Mouse (Mus musculus) forebrain, postnatal 0 days (tissue): Measurements from ENCODE around the gene Car7. TPM values are rescaled to one million over a fixed set of nuclear protein-coding genes. Genes with fewer than 3 reads are reported as not detected.
"Not testable (repeated sequence)": the region's sequence is repeated elsewhere in the genome, so short reads cannot be mapped to it uniquely, and the experiment has no call there.

ENCODE experiments used
- ATAC-seq: fragments of 200-750 bp; cut with Nextera tagmentation; 2 replicates; pipeline ENCODE4 v1.8.0; 2017; ENCODE audit warnings: mild to moderate bottlenecking, moderate library complexity
- DNase-seq: peaks from one replicate; pipeline ENCODE4 v3.0.0-alpha.2; 2015
- H3K27ac ChIP-seq: fragments of 300-500 bp; sonication (generic); 2 replicates; pipeline ENCODE4 v1.5.1; 2014; ENCODE audit warnings: low read depth, mild to moderate bottlenecking, antibody characterized with exemption, low read length, moderate library complexity, mixed read lengths
- H3K27me3 ChIP-seq: fragments of 300-500 bp; sonication (generic); 2 replicates; pipeline ENCODE4 v1.6.1; 2014; ENCODE audit warnings: mild to moderate bottlenecking, low read length, mixed read lengths; ENCODE audit not compliant: insufficient read depth
- H3K36me3 ChIP-seq: fragments of 300-500 bp; sonication (generic); 2 replicates; pipeline ENCODE4 v1.6.1; 2014; ENCODE audit warnings: mild to moderate bottlenecking, moderate library complexity; ENCODE audit not compliant: insufficient read depth
- H3K4me1 ChIP-seq: fragments of 300-500 bp; sonication (generic); 2 replicates; pipeline ENCODE4 v1.6.1; 2014; ENCODE audit warnings: antibody characterized with exemption; ENCODE audit not compliant: insufficient read depth
- H3K4me2 ChIP-seq: fragments of 300-500 bp; sonication (generic); 2 replicates; pipeline ENCODE4 v1.6.1; 2014; ENCODE audit warnings: low read depth, mild to moderate bottlenecking, moderate library complexity
- H3K4me3 ChIP-seq: fragments of 300-500 bp; sonication (generic); 2 replicates; pipeline ENCODE4 v1.5.1; 2014; ENCODE audit warnings: low read depth, low read length, mixed read lengths
- H3K9ac ChIP-seq: fragments of 300-500 bp; sonication (generic); 2 replicates; pipeline ENCODE4 v1.6.1; 2014; ENCODE audit warnings: mild to moderate bottlenecking
- H3K9me3 ChIP-seq: fragments of 300-500 bp; sonication (generic); 2 replicates; pipeline ENCODE4 v1.6.1; 2016; ENCODE audit warnings: low read length
- CTCF ChIP-seq: sonication (generic); IDR thresholded peaks from 2 replicates; pipeline ENCODE4 v1.5.1; 2016; ENCODE audit warnings: antibody characterized with exemption, control low read depth, low read depth
- WGBS: fragments of 180-500 bp; shearing (Covaris S2); extraction: QIAGEN DNeasy Blood & Tissue Kit; methylation state at CpG from one replicate; pipeline ENCODE4 v1.1.7; 2014; 5-methylcytosine and 5-hydroxymethylcytosine counted together
- polyA plus RNA-seq: library from polyadenylated mRNA; unstranded; fragments of >200 nt; fragmentation: Nextera tagmentation; extraction: Ambion mirVana; gene quantifications from 2 replicates; pipeline ENCODE4 v1.2.1, GENCODE M21; 2015
- total RNA-seq: library from RNA; depleted of rRNA; stranded (reverse); fragments of >200 nt; gene quantifications from 2 replicates; pipeline ENCODE4 v1.2.3, GENCODE M21; 2014

Gene Car7
- total and polyA plus RNA-seq, 2 experiments from 2014 or later = 2.0 to 2.2 TPM

GRCm38 (mm10) chr8:104565457-104565798 lies 30.9 kb downstream of the Car7 start:
- H3K9ac ChIP-seq = no peak overlapping the region
- no peak for TF ChIP-seq CTCF
- WGBS = 94% methylated on average over 5 of the region's 5 CpGs
- no peak overlapping the region for H3K27ac ChIP-seq
- ATAC-seq (peak; percentile 10; the same call in 1 of the 2 replicates), DNase-seq (no peak)
- H3K27me3 ChIP-seq = no peaks in the 10 kb centered on the region
- H3K4me1 ChIP-seq = no peaks in the 10 kb centered on the region
- H3K9me3 ChIP-seq = no peaks in the 10 kb centered on the region
- no peak overlapping the region for H3K4me3 ChIP-seq
- no peaks in the 10 kb centered on the region for H3K36me3 ChIP-seq
- H3K4me2 ChIP-seq = no peak overlapping the region

- ATAC-seq (no peak), DNase-seq (no peak)
- TF ChIP-seq CTCF = peak; percentile 59
- Histone ChIP-seq H3K4me1 (no peaks in the 10 kb centered on the region), H3K4me2 (no peak overlapping the region), H3K4me3 (no peak overlapping the region), H3K9ac (no peak overlapping the region), H3K27me3 (no peaks in the 10 kb centered on the region), H3K9me3 (no peaks in the 10 kb centered on the region), H3K36me3 (no peaks in the 10 kb centered on the region), H3K27ac (no peak overlapping the region)
- WGBS = 71% methylated on average over 1 of the region's 1 CpGs
Measured at GRCm38 (mm10) chr8:104569559-104569958, 35.1 kb downstream of the Car7 start.

GRCm38 (mm10) chr8:104570436-104571343 lies 36.2 kb downstream of the Car7 start:
- peak; percentile 70 for TF ChIP-seq CTCF
- DNase-seq = peak; percentile 86
- Histone ChIP-seq H3K36me3 (no peaks in the 10 kb centered on the region), H3K4me3 (peak overlapping the region; percentile 39), H3K4me2 (peak overlapping the region; percentile 72), H3K9ac (peak overlapping the region; percentile 46), H3K27me3 (no peaks in the 10 kb centered on the region), H3K9me3 (no peaks in the 10 kb centered on the region), H3K27ac (no peak overlapping the region), H3K4me1 (no peaks in the 10 kb centered on the region)
- ATAC-seq = peak; percentile 67
- WGBS = 6% methylated on average over 26 of the region's 26 CpGs

GRCm38 (mm10) chr8:104576820-104577219 lies 42.3 kb downstream of the Car7 start:
- ATAC-seq (no peak), DNase-seq (no peak)
- Histone ChIP-seq H3K36me3 (no peaks in the 10 kb centered on the region), H3K9me3 (no peaks in the 10 kb centered on the region), H3K4me3 (no peak overlapping the region), H3K4me1 (no peaks in the 10 kb centered on the region), H3K4me2 (no peak overlapping the region), H3K27me3 (no peaks in the 10 kb centered on the region), H3K27ac (no peak overlapping the region), H3K9ac (no peak overlapping the region)
- no peak for TF ChIP-seq CTCF
- WGBS = 91% methylated on average over 3 of the region's 3 CpGs

- not testable (repeated sequence) for ATAC-seq, H3K9me3 ChIP-seq, H3K4me2 ChIP-seq, H3K36me3 ChIP-seq, H3K9ac ChIP-seq, H3K27ac ChIP-seq, H3K27me3 ChIP-seq, DNase-seq, H3K4me1 ChIP-seq, H3K4me3 ChIP-seq
- 76% methylated on average over 17 of the region's 17 CpGs for WGBS
Measured at GRCm38 (mm10) chr8:104577606-104578005, 43.1 kb downstream of the Car7 start.

GRCm38 (mm10) chr8:104584522-104584921 lies 50.0 kb downstream of the Car7 start:
- no peaks in the 10 kb centered on the region for H3K27me3 ChIP-seq
- H3K4me2 ChIP-seq = no peak overlapping the region
- H3K36me3 ChIP-seq = no peaks in the 10 kb centered on the region
- H3K4me1 ChIP-seq = no peaks in the 10 kb centered on the region
- H3K27ac ChIP-seq = no peak overlapping the region
- no peak overlapping the region for H3K9ac ChIP-seq
- no peaks in the 10 kb centered on the region for H3K9me3 ChIP-seq
- no peak overlapping the region for H3K4me3 ChIP-seq
- TF ChIP-seq CTCF = no peak
- DNase-seq (no peak), ATAC-seq (no peak)
- WGBS = 70% methylated on average over 1 of the region's 1 CpGs

GRCm38 (mm10) chr8:104590284-104590683 lies 55.8 kb downstream of the Car7 start:
- 93% methylated on average over 3 of the region's 3 CpGs for WGBS

More at GRCm38 (mm10) chr8:104590284-104590683, 55.8 kb downstream of the Car7 start:
- no peak overlapping the region for H3K4me2 ChIP-seq
- H3K36me3 ChIP-seq = peaks cover 12% of the 10 kb centered on the region; the same call in 1 of the 2 replicates
- TF ChIP-seq CTCF = no peak
- no peaks in the 10 kb centered on the region for H3K9me3 ChIP-seq
- no peak overlapping the region for H3K4me3 ChIP-seq
- no peaks in the 10 kb centered on the region for H3K27me3 ChIP-seq
- H3K4me1 ChIP-seq = peaks cover 4% of the 10 kb centered on the region
- ATAC-seq = no peak
- H3K9ac ChIP-seq = no peak overlapping the region
- DNase-seq = no peak
- H3K27ac ChIP-seq = no peak overlapping the region
